Mouse (Mus musculus) layer of hippocampus, postnatal 25 days (tissue): ENCODE results near the gene Kcnab3. TPM values are rescaled to one million over a fixed set of nuclear protein-coding genes. Genes with fewer than 3 reads are reported as not detected.

Experiments used
- DNase-seq, 2 experiments: peaks; one replicate each; pipeline ENCODE4 v3.0.0; 2022; ENCODE audit warnings: mixed read lengths in 2 of 2, low spot score in 1 of 2; ENCODE audit errors: extremely low spot score in 1 of 2
- total RNA-seq, 2 experiments: library from RNA; stranded (reverse); gene quantifications; 2 replicates each; pipeline ENCODE4 v1.2.3; 2021

Gene Kcnab3
- total RNA-seq, 2 experiments from 2014 or later = 23.3 to 24.4 TPM

DNA sequence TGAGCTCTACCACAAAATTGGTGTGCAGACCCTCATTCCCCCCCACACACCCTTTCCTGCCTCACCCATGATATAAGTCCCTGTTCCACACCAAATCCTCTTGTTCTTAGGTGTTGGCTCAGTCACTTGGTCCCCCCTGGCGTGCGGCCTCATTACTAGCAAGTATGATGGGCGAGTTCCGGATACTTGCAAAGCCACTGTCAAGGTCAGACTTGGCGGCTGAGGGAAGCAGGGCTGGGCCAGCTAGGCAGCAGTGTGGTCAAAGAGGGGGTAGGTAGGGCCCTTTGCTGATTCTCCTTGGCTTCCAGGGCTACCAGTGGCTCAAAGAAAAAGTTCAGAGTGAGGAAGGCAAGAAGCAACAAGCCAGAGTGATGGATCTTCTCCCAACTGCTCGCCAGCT lies 5.1 kb downstream of the Kcnab3 start:
- no peak for DNase-seq

GRCm38 (mm10) chr11:69331929-69332405 lies 5.9 kb downstream of the Kcnab3 start:
- DNase-seq = peak; percentile 65 to 77

- no peak for DNase-seq
These were observed 6.7 kb downstream of the Kcnab3 start for GRCm38 (mm10) chr11:69332713-69333253.

DNA sequence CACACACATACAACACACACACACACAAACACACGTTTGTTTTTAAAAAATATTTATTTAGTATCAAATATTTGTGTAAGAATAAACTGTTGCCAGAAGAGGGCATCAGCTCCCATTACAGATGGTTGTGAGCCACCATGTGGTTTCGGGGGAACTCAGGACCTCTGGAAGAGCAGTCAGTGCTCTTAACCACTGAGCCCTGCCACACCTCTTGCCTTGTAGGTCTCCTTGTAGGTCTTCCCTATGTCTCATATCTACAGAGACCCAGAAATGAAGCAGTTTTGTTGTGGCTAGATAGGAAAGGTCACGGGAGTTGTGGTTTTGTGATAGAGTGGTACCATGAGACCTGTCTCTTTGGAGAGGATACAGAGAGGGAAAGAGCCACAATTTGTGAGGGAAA lies 7.9 kb downstream of the Kcnab3 start:
- DNase-seq = no peak

GRCm38 (mm10) chr11:69334796-69335195 lies 8.7 kb downstream of the Kcnab3 start:
- DNase-seq = no peak

GRCm38 (mm10) chr11:69340161-69341131 lies 14.4 kb downstream of the Kcnab3 start, which contains the start of gene Rnf227:
Gene Rnf227, plus strand, starts transcription at chr11:69340461.
- peak; percentile 64 to 81 for DNase-seq

- no peak for DNase-seq
These were observed 20.4 kb downstream of the Kcnab3 start for GRCm38 (mm10) chr11:69346441-69346840.

DNA sequence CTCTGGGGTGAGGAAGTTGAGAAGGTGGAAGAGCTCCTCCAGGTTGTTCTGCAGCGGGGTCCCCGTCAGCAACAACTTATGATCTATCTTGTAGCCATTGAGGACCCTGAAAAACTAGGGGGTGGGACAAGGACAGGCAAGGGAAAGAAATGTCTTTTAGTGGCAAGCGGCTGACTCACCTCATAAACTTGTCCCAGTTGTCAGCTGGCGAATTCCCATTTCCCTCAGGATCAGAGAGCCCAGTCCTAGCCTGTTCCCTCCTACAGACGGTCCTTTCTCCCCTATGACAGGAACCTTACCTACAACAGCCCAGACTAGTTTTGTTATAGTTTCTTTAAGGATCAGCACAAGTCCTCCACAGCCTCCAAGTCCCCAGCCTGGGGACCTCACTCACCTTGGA lies 30.5 kb downstream of the Kcnab3 start:
- no peak for DNase-seq

GRCm38 (mm10) chr11:69357690-69358089 lies 31.6 kb downstream of the Kcnab3 start:
- no peak for DNase-seq

DNA sequence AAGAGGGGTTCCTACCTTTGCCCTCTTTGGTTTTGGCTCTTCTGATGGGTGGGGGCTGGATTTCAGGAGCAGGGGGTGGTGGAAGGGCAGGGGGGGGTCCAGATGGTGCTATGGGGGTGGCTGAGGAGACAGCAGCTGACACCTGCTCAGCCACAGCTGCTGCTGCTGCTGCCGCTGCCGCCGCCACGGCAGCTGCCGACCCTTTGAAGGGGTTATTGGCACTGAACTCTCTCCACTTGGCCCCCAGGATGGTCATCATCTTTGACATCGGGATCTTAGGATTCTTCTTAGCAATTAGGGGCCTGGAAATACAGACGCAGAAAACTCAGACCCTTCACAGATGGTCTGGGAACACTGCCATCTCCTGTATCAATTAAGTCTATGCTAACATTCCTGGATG lies 36.0 kb downstream of the Kcnab3 start:
- DNase-seq = no peak

GRCm38 (mm10) chr11:69362479-69362878 lies 36.4 kb downstream of the Kcnab3 start:
- no peak for DNase-seq

- DNase-seq = no peak
These were observed 38.3 kb downstream of the Kcnab3 start for GRCm38 (mm10) chr11:69364376-69364775.

DNA sequence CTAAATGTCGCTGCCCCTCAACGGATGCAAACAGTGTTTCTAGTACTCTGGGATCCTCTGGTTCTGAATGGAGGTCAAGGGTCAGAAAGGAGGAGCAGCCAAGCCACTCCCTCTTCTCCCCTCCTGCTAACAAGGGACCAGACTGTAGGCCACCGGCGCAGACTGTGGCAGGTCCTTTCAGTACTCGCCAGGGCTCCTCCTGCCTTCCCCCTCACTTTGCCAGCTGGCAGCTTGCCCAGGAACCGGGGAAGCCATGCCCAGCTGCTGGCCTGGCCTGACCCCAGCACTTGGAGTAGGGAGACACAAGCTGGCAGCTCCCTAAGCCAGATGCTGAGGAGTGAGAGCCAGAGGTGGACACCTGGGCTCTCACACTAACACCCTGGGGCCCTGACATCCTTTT lies 38.9 kb downstream of the Kcnab3 start:
- DNase-seq = peak; percentile 78 to 89

DNA sequence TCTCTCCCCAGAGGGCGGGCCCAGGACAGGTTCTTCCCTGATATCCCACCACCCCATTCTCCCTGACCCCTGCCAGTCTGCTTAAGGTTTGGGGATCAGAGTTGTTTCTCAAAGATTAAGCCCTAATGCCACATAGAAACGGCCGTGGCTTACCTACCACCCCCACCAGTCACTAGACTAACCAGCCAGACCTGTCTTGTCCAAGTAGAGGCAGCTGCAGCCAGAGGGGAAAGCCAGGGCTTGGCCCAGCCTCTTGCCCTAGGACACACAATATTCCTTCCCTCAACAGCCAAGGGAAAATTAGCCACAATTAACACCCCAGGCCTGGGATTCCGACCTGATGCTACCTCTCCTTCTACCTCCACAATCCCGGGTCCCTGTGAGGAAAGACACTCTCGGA lies 39.7 kb downstream of the Kcnab3 start:
- DNase-seq = no peak

DNA sequence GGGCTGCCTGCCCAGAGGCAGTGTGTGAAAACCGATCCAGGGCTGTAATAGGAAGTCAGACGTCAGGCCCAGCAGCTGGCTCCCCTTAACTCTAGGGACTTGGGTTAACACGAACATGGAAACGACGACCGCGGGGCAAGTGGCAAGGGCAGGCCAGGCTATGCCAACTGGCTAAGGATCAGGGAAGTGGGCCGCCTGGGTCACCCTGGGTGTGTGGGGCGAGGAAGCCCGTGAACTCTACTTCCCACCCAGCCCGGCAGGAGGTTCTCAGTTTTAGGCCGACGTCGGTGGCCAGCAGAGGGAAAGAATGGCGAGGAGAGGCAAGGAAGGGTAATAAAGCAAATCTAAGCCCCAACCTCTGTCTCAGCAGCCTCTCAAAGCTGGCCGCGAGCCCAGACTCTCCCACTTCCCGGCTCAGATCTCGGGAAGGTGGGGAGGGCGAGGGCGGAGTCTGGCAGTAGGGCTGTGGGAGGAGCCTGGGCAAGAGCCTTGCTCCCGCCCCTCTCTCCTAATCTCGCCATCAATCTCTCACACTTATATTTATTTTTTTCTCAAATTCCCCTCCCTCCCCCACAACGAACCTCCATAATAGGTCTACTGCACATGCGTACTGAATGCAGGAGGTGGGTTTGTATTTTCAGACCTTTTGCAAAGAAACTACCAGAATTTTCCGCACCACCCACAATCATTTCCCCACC lies 40.2 kb downstream of the Kcnab3 start:
- peak; percentile 86 to 93 for DNase-seq

GRCm38 (mm10) chr11:69366855-69367615 lies 41.0 kb downstream of the Kcnab3 start:
- DNase-seq = peak in 1 of 2 experiments; percentile 22

GRCm38 (mm10) chr11:69367616-69368355 lies 41.7 kb downstream of the Kcnab3 start:
- DNase-seq = no peak

- DNase-seq = peak in 1 of 2 experiments; percentile 39
These were observed 42.5 kb downstream of the Kcnab3 start for GRCm38 (mm10) chr11:69368356-69369214.
